Mouse (Mus musculus) urinary bladder, postnatal 25 days (tissue): ENCODE data around the gene Cox20.
A peak's percentile ranks its signal among the peaks of the same experiment; 100 is the strongest.

Source experiments
- DNase-seq: peaks from one replicate; pipeline ENCODE4 v3.0.0; 2022; ENCODE audit warnings: low spot score

Cox20 gene

DNA sequence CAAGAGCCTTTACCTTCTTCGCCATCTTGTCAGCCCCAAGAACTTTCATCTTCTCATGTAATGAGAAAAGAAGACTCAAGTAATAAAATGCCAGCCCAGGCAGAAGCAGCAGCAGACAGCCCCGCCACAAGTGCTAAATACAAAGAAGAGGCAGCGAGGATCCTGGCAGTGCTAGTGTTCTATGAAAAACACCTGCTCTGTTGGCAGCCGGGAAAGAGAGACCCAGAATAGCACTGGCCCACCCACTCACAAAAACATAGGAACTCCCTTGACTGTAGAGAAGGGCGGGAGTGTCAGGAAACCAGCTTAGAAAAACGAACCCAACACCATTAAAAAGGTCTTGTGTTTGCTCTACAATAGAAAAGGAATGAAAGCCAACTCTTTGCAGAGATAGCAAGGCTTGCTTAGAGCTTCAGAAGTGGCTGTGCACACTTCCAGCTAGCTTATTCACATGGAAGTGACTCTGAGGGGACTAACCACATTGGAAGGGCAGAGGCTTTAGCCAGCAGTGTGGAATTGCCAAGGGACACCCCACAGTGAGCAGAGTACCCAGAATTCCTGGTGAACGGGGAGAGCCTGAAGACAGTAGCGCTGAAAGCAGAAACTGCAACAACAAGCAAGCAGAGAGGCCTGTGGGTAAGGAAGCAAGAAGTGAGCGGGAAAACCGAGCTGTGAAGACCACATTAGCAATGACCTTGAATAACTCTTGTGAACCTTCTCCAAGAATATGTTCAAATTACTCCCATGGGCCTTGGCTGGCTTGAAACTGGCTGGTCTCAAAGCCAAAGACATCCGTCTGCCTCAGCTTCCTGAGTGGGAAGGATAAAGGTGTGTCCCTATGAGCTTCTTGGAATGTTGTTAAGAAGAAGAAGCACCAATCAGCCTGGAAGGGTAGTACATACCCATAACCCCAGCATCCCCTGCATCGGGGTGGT is 39.1 kb downstream of the Cox20 start:
- DNase-seq, result no peak

- no peak for DNase-seq
Observed at GRCm38 (mm10) chr1:178360264-178360663, 41.3 kb downstream of the Cox20 start.

GRCm38 (mm10) chr1:178360702-178361101 is 41.8 kb downstream of the Cox20 start:
- DNase-seq, result no peak

- no peak for DNase-seq
Observed at GRCm38 (mm10) chr1:178365171-178365570, 46.2 kb downstream of the Cox20 start.

- no peak for DNase-seq
Observed at GRCm38 (mm10) chr1:178368121-178368520, 49.2 kb downstream of the Cox20 start.

DNA sequence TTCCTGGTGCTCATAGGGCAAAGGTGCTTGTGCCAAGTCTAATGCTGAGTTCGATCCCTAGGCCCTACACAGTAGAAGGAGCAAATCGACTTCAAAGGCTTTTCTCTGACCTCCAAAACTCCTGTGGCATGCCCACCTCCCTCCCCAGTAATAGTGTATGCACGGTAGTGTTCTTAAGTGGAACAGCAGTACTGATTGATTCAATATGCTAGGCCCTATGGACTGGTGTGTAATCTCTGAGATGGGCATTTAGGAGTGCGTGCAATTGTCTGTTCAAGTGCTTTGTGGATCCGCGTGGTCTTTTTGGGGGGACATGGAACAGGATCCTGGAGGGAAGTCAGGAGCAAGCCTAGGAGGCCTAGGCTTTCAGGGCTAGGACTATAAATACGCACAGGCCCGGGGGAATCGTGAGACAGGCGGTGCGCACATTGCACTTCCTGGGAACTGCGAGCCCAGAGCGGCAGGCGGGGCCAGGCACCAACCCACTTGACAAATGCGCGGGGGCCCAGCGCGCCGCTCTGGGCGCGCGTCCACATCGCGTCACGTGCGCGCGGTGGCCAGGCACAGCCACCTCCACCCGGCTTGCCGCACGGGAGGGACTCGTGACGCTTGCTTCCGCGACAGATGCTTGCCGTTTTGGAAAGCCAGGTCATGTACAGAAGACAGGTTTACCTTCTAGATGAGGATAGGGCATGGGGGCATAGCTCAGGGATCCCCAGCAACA is 49.8 kb downstream of the Cox20 start:
- peak; percentile 82 for DNase-seq

DNA sequence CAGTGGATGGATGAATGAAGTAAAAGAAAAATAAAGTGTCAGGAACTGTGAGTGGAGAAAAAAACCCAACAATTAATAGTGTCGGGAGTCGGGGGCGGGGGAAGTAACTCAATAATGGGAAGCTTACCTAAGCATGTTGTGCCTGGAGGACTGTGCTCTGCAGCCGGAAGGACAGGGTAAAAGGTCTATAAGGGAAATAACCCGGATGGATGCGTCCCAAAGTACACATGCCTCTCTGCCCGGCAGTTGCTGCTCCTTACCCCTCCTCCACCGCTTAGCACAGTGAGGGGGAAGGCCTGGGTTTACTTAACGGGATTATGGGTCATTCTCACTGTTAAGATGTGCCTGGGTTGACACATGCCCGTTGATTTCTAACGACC is 50.3 kb downstream of the Cox20 start:
- DNase-seq, result peak; percentile 33
